Mouse (Mus musculus) limb, embryonic 11.5 days (tissue): Measurements from ENCODE around the gene Retreg3. TPM values are rescaled to one million over a fixed set of nuclear protein-coding genes. Genes with fewer than 3 reads are reported as not detected.
A peak's percentile ranks its signal among the peaks of the same experiment; 100 is the strongest.

Experiments used
- ATAC-seq: fragments of 200-750 bp; cut with Nextera tagmentation; 2 replicates; pipeline ENCODE4 v1.8.0; 2017; ENCODE audit warnings: low read depth; ENCODE audit not compliant: insufficient number of reproducible peaks, low FRiP score, low TSS enrichment
- DNase-seq: peaks from one replicate; pipeline ENCODE4 v3.0.0-alpha.2; 2015; ENCODE audit warnings: low spot score
- H3K27ac ChIP-seq: fragments of 300-500 bp; sonication (generic); replicated peaks from 2 replicates; pipeline ENCODE4 v1.5.1; 2014; ENCODE audit warnings: low read depth, mild to moderate bottlenecking, low read length
- H3K27me3 ChIP-seq: fragments of 300-500 bp; sonication (generic); 2 replicates; pipeline ENCODE4 v1.6.1; 2014; ENCODE audit warnings: mild to moderate bottlenecking, low read length, mixed read lengths; ENCODE audit not compliant: control insufficient read depth, insufficient read depth
- H3K36me3 ChIP-seq: fragments of 300-500 bp; sonication (generic); 2 replicates; pipeline ENCODE4 v1.6.1; 2014; ENCODE audit warnings: mild to moderate bottlenecking, low read length, moderate library complexity, mixed read lengths; ENCODE audit not compliant: control insufficient read depth, insufficient read depth
- H3K4me1 ChIP-seq: fragments of 300-500 bp; sonication (generic); 2 replicates; pipeline ENCODE4 v1.6.1; 2014; ENCODE audit warnings: low read length, mixed read lengths; ENCODE audit not compliant: control insufficient read depth, insufficient read depth
- H3K4me2 ChIP-seq: fragments of 300-500 bp; sonication (generic); 2 replicates; pipeline ENCODE4 v1.6.1; 2014; ENCODE audit warnings: low read depth, mild to moderate bottlenecking, moderate library complexity; ENCODE audit not compliant: severe bottlenecking
- H3K4me3 ChIP-seq: fragments of 300-500 bp; sonication (generic); 2 replicates; pipeline ENCODE4 v1.5.1; 2014; ENCODE audit warnings: low read depth, low read length
- H3K9ac ChIP-seq: fragments of 300-500 bp; sonication (generic); 2 replicates; pipeline ENCODE4 v1.6.1; 2014; ENCODE audit warnings: mild to moderate bottlenecking, low read length
- H3K9me3 ChIP-seq: fragments of 300-500 bp; sonication (generic); 2 replicates; pipeline ENCODE4 v1.6.1; 2016; ENCODE audit warnings: low read length; ENCODE audit not compliant: control insufficient read depth
- WGBS: fragments of 180-500 bp; shearing (Covaris S2); extraction: QIAGEN DNeasy Blood & Tissue Kit; methylation state at CpG from one replicate; pipeline ENCODE4 v1.1.7; 2014; 5-methylcytosine and 5-hydroxymethylcytosine counted together
- polyA plus RNA-seq: library from polyadenylated mRNA; unstranded; fragments of >200 nt; fragmentation: Nextera tagmentation; extraction: Ambion mirVana; gene quantifications from 2 replicates; pipeline ENCODE4 v1.2.1, GENCODE M21; 2014

Retreg3 gene
- polyA plus RNA-seq, 1 experiment from 2014 or later, result 10.3 TPM

DNA sequence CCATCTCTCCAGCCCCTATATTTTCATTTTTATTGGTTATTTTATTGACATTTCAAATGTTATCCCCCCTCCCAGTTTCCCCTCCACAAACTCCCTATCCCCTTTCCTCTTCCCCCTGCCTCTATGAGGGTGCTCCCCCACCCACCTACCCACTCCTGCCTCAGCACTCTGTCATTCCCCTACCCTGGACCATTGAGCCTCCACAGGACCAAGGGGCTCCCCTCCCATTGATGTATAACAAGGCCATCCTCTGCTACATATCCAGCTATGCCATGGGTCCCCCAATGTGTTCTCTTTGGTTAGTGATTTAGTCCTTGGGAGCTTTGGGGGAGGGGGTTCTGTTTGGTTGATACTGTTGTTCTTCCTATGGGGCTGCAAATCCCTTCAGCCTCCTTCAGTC is 35.0 kb upstream of the Retreg3 start:
- no peaks in the 10 kb centered on the region for H3K9me3 ChIP-seq
- ATAC-seq (no peak), DNase-seq (no peak)
- H3K27ac ChIP-seq, result no peak overlapping the region
- no peak overlapping the region for H3K9ac ChIP-seq
- H3K36me3 ChIP-seq, result no peaks in the 10 kb centered on the region
- peaks cover 8% of the 10 kb centered on the region; the same call in 1 of the 2 replicates for H3K4me1 ChIP-seq
- H3K4me3 ChIP-seq, result no peak overlapping the region
- H3K27me3 ChIP-seq, result no peaks in the 10 kb centered on the region
- no peak overlapping the region for H3K4me2 ChIP-seq

- Histone ChIP-seq H3K27ac (no peak overlapping the region), H3K4me1 (peaks cover 17% of the 10 kb centered on the region), H3K4me2 (no peak overlapping the region), H3K36me3 (no peaks in the 10 kb centered on the region), H3K4me3 (no peak overlapping the region), H3K9me3 (no peaks in the 10 kb centered on the region), H3K9ac (no peak overlapping the region), H3K27me3 (no peaks in the 10 kb centered on the region)
- WGBS, result 82% methylated on average over 1 of the region's 1 CpGs
- DNase-seq (no peak), ATAC-seq (no peak)
Observed at GRCm38 (mm10) chr11:101152825-101153224, 33.1 kb upstream of the Retreg3 start.

GRCm38 (mm10) chr11:101151063-101151462 is 31.4 kb upstream of the Retreg3 start:
- 53% methylated on average over 2 of the region's 2 CpGs for WGBS
- Histone ChIP-seq H3K4me3 (no peak overlapping the region), H3K36me3 (no peaks in the 10 kb centered on the region), H3K4me1 (peaks cover 16% of the 10 kb centered on the region), H3K9me3 (no peaks in the 10 kb centered on the region), H3K27me3 (no peaks in the 10 kb centered on the region), H3K4me2 (no peak overlapping the region), H3K27ac (no peak overlapping the region), H3K9ac (no peak overlapping the region)
- DNase-seq (no peak), ATAC-seq (no peak)

- Histone ChIP-seq H3K4me1 (peaks cover 11% of the 10 kb centered on the region), H3K4me3 (no peak overlapping the region), H3K4me2 (peak overlapping the region; percentile 16; the same call in 1 of the 2 replicates), H3K9me3 (no peaks in the 10 kb centered on the region), H3K27ac (peak overlapping the region; percentile 16; the same call in 1 of the 2 replicates), H3K9ac (peak overlapping the region; percentile 36; the same call in 1 of the 2 replicates), H3K36me3 (no peaks in the 10 kb centered on the region), H3K27me3 (no peaks in the 10 kb centered on the region)
- DNase-seq, result no peak
- ATAC-seq, result no peak
- WGBS, result 28% methylated on average over 9 of the region's 9 CpGs
Observed at GRCm38 (mm10) chr11:101149178-101150105, 29.7 kb upstream of the Retreg3 start.

GRCm38 (mm10) chr11:101148751-101149150 is 29.1 kb upstream of the Retreg3 start:
- Histone ChIP-seq H3K9me3 (no peaks in the 10 kb centered on the region), H3K36me3 (no peaks in the 10 kb centered on the region), H3K27ac (0 out of 2 replicates have a peak overlapping the region, but pooled peaks have one; percentile 16), H3K27me3 (no peaks in the 10 kb centered on the region), H3K4me1 (peaks cover 14% of the 10 kb centered on the region), H3K4me3 (no peak overlapping the region), H3K9ac (no peak overlapping the region; the same call in 1 of the 2 replicates), H3K4me2 (0 out of 2 replicates have a peak overlapping the region, but pooled peaks have one; percentile 16)
- DNase-seq (no peak), ATAC-seq (no peak)
- WGBS, result 65% methylated on average over 10 of the region's 10 CpGs

DNA sequence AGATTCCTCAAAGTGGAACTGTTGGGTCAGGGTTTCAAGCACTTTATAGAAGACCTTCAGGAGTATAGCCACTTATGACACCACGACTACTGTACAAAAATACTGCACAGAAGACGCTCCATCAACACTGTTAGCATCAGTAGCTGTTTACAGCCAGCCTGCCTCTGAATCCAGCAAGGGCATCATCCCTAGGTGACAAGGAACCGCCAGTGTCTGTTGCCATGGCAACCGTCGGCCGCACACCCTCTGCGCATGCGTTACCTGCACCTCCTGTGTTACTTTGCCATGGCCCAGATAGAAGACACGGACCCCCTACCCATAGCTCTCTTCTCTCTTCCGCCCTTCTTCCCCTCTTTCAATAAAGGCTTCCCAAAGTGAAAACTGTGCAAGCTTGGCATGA is 26.7 kb upstream of the Retreg3 start:
- H3K4me2 ChIP-seq, result no peak overlapping the region
- H3K4me1 ChIP-seq, result peaks cover 16% of the 10 kb centered on the region
- peak; percentile 60 for DNase-seq
- no peak for ATAC-seq
- H3K27me3 ChIP-seq, result no peaks in the 10 kb centered on the region
- H3K4me3 ChIP-seq, result no peak overlapping the region
- H3K36me3 ChIP-seq, result no peaks in the 10 kb centered on the region
- 27% methylated on average over 10 of the region's 10 CpGs for WGBS
- H3K27ac ChIP-seq, result no peak overlapping the region
- H3K9ac ChIP-seq, result no peak overlapping the region
- no peaks in the 10 kb centered on the region for H3K9me3 ChIP-seq

DNA sequence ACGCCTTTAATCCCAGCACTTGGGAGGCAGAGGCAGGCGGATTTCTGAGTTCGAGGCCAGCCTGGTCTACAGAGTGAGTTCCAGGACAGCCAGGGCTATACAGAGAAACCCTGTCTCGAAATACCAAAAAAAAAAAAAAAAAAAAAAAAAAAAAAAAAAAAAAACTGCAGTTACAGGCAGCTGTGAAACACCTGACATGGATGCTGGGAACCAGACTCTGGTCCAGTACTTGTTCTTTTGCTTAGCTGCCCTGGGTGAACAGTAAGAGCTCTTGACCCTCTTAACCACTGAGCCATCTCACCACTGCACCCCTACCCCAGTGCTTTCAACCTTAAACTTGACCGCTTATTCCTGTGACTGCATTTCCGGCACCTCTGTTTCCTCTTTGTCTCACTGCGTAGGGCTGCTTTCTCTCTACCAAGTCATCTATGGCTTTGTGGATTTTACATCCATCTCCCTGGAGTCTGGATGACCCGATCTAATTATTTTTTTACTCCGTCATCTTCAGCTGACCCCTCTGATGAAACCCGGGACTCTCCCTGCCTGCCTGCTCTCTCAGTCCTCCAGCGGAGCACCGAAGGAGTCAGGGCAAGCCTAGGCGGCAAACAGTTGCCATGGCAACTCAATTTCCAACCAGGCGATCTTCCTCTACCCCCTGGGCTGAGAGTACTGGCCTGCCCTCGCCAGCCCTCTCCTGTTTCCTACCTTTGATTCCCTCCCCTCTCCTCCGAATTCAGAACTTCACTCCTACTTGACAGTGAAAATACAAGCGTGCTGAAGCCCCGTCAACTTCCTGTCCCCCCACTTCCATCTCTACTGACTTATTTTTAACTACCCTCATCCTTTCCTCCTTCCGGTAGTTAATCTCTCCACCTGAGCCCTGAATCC is 23.9 kb upstream of the Retreg3 start:
- DNase-seq (peak; percentile 71), ATAC-seq (no peak)
- H3K36me3 ChIP-seq, result no peaks in the 10 kb centered on the region
- H3K9ac ChIP-seq, result peak overlapping the region; percentile 23
- H3K4me1 ChIP-seq, result 0 out of 2 replicates have a peak, but pooled peaks cover 10% of the 10 kb centered on the region
- H3K27me3 ChIP-seq, result no peaks in the 10 kb centered on the region
- H3K4me2 ChIP-seq, result peak overlapping the region; percentile 48
- H3K4me3 ChIP-seq, result peak overlapping the region; percentile 19
- H3K9me3 ChIP-seq, result no peaks in the 10 kb centered on the region
- no peak overlapping the region for H3K27ac ChIP-seq
- WGBS, result 23% methylated on average over 18 of the region's 19 CpGs
